Mouse (Mus musculus) heart, adult 2 months (tissue): ENCODE measurements around the gene Slc7a11. TPM values are rescaled to one million over a fixed set of nuclear protein-coding genes. Genes with fewer than 3 reads are reported as not detected.

Source experiments
- DNase-seq, 2 experiments: peaks; one replicate each; pipeline ENCODE4 v3.0.0; 2021
- H3K27ac ChIP-seq: fragments of 200-600 bp; 2 replicates; pipeline ENCODE4 v1.8.1; 2022
- H3K27me3 ChIP-seq: fragments of 200-500 bp; 2 replicates; pipeline ENCODE4 v1.6.1; 2012; ENCODE audit warnings: mild to moderate bottlenecking, low read length, inconsistent platforms, mixed read lengths; ENCODE audit not compliant: control insufficient read depth, insufficient read depth
- H3K36me3 ChIP-seq: fragments of 200-500 bp; 2 replicates; pipeline ENCODE4 v1.6.1; 2012; ENCODE audit warnings: low read length, inconsistent platforms; ENCODE audit not compliant: control insufficient read depth, insufficient read depth
- H3K4me1 ChIP-seq: fragments of 200-500 bp; 2 replicates; pipeline ENCODE4 v1.6.1; 2011; ENCODE audit warnings: low read length; ENCODE audit not compliant: control insufficient read depth, insufficient read depth
- H3K4me3 ChIP-seq: fragments of 200-600 bp; 2 replicates; pipeline ENCODE4 v1.8.1; 2022
- H3K79me2 ChIP-seq: fragments of 200-500 bp; replicated peaks from 2 replicates; pipeline ENCODE4 v1.6.1; 2012; ENCODE audit warnings: mild to moderate bottlenecking, inconsistent platforms, low read length, moderate library complexity, mixed read lengths; ENCODE audit not compliant: control insufficient read depth, insufficient read depth
- H3K9ac ChIP-seq: fragments of 200-500 bp; 2 replicates; pipeline ENCODE4 v1.6.1; 2012; ENCODE audit warnings: low read depth, mild to moderate bottlenecking, control low read depth, inconsistent platforms, low read length, mixed read lengths
- CTCF ChIP-seq: fragments of 200-600 bp; IDR thresholded peaks from 2 replicates; pipeline ENCODE4 v1.8.1; 2022; ENCODE audit warnings: antibody characterized with exemption, mild to moderate bottlenecking, moderate library complexity
- EP300 ChIP-seq: fragments of 200-500 bp; IDR thresholded peaks from 2 replicates; pipeline ENCODE4 v1.6.1; 2011; ENCODE audit warnings: low read depth, low read length, control low read depth; ENCODE audit not compliant: insufficient read depth
- POLR2A ChIP-seq: fragments of 200-500 bp; IDR thresholded peaks from 2 replicates; pipeline ENCODE4 v1.6.1; 2011; ENCODE audit warnings: mild to moderate bottlenecking, low read depth, low read length, control low read depth; ENCODE audit not compliant: insufficient read depth
- WGBS: fragments of 180-500 bp; shearing (Covaris S2); methylation state at CpG from one replicate; pipeline ENCODE4 v1.1.7; 2018; 5-methylcytosine and 5-hydroxymethylcytosine counted together
- intact Hi-C: fragments of 180-260 bp; cut with DNase I; formaldehyde crosslinking; loops from one replicate; pipeline ENCODE4 v1.15.1; 2025
- polyA plus RNA-seq: library from polyadenylated mRNA; depleted of rRNA; stranded (reverse); fragments of >200 nt; gene quantifications from 2 replicates; pipeline ENCODE4 v1.2.3, GENCODE M21; 2012
- total RNA-seq, 2 experiments: library from RNA; stranded (reverse); gene quantifications; 2 replicates each; pipeline ENCODE4 v1.2.3; 2021

Gene Slc7a11
- total and polyA plus RNA-seq, 3 experiments, result 0.02 to 0.20 TPM; not detected in 1

GRCm38 (mm10) chr3:50035875-50036528 is 407.4 kb downstream of the Slc7a11 start:
- no peak overlapping the region for H3K27ac ChIP-seq
- intact Hi-C loops, result no loop called here
- H3K36me3 ChIP-seq, result no peaks in the 10 kb centered on the region
- no peak for TF ChIP-seq POLR2A
- TF ChIP-seq EP300, result no peak
- H3K9ac ChIP-seq, result no peak overlapping the region
- H3K4me3 ChIP-seq, result no peak overlapping the region
- 80% methylated on average over 9 of the region's 9 CpGs for whole genome bisulfite sequencing
- H3K27me3 ChIP-seq, result no peaks in the 10 kb centered on the region
- H3K79me2 ChIP-seq, result no peaks in the 10 kb centered on the region
- H3K4me1 ChIP-seq, result no peaks in the 10 kb centered on the region
- DNase-seq, result no peak

GRCm38 (mm10) chr3:50033325-50033724 is 410.1 kb downstream of the Slc7a11 start:
- TF ChIP-seq POLR2A, result no peak
- no peak for TF ChIP-seq CTCF
- TF ChIP-seq EP300, result no peak
- WGBS, result 70% methylated on average over 3 of the region's 3 CpGs
- no peak for DNase-seq
- no peak overlapping the region for H3K4me3 ChIP-seq
- H3K27me3 ChIP-seq, result no peaks in the 10 kb centered on the region
- H3K36me3 ChIP-seq, result no peaks in the 10 kb centered on the region
- no peaks in the 10 kb centered on the region for H3K4me1 ChIP-seq
- H3K9ac ChIP-seq, result no peak overlapping the region
- H3K27ac ChIP-seq, result no peak overlapping the region
- intact Hi-C loops, result no loop called here
- no peaks in the 10 kb centered on the region for H3K79me2 ChIP-seq

DNA sequence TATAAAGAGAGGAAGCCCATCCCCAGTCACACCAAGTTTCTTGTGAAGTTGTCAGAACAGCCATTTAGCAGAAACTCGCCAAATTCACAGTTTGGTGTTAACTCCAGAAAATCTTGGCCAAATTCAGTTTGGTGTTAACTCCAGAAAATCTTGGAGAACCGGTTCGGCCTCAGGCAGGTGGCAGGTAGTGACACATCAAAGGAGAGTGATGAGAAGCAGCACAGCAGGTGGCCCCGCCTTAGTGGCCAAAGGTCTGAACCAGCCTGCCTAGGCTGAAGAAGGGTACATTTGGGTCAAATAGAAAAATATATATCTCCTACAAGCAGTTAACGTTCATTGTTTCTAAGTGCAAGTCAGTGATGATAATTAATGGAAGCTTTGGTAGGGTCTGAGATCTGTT is 417.4 kb downstream of the Slc7a11 start:
- Histone ChIP-seq H3K36me3 (no peaks in the 10 kb centered on the region), H3K4me3 (no peak overlapping the region), H3K79me2 (no peaks in the 10 kb centered on the region), H3K9ac (no peak overlapping the region), H3K27me3 (no peaks in the 10 kb centered on the region), H3K27ac (no peak overlapping the region), H3K4me1 (no peaks in the 10 kb centered on the region)
- TF ChIP-seq EP300, result no peak
- TF ChIP-seq POLR2A, result no peak
- intact Hi-C loops, result no loop called here
- 59% methylated on average over 5 of the region's 5 CpGs for WGBS
- no peak for DNase-seq

DNA sequence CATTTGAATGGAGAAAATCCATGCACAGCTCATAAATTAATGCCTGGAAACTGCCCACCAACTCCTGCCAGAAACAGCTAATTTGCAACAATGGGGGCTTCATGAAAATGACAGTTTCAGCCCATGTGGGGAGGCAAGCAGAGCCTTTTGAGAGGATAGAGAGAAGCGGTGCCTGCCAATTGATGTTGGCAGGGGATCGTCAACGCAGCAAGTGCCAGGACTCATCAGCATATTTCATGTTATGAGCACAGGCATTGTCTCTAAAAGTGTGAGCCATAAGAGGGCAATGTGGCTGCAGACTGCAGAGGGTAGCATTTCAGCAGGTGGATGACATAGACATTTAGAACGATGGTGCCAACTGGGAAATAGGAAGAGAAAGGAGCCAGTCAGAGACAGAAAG is 429.0 kb downstream of the Slc7a11 start:
- TF ChIP-seq CTCF, result no peak
- no peak for TF ChIP-seq EP300
- no peak for TF ChIP-seq POLR2A
- H3K36me3 ChIP-seq, result no peaks in the 10 kb centered on the region
- H3K27me3 ChIP-seq, result no peaks in the 10 kb centered on the region
- no peak overlapping the region for H3K9ac ChIP-seq
- WGBS, result 57% methylated on average over 4 of the region's 4 CpGs
- intact Hi-C loops, result no loop called here
- DNase-seq, result no peak
- no peaks in the 10 kb centered on the region for H3K79me2 ChIP-seq
- no peaks in the 10 kb centered on the region for H3K4me1 ChIP-seq
- no peak overlapping the region for H3K27ac ChIP-seq
- no peak overlapping the region for H3K4me3 ChIP-seq

- H3K27me3 ChIP-seq, result no peaks in the 10 kb centered on the region
- DNase-seq, result no peak
- H3K4me3 ChIP-seq, result no peak overlapping the region
- H3K9ac ChIP-seq, result no peak overlapping the region
- H3K36me3 ChIP-seq, result no peaks in the 10 kb centered on the region
- no peak for TF ChIP-seq CTCF
- TF ChIP-seq POLR2A, result no peak
- TF ChIP-seq EP300, result no peak
- H3K27ac ChIP-seq, result no peak overlapping the region
- 24% methylated on average over 3 of the region's 3 CpGs for WGBS
- no peaks in the 10 kb centered on the region for H3K4me1 ChIP-seq
- intact Hi-C loops, result no loop called here
- no peaks in the 10 kb centered on the region for H3K79me2 ChIP-seq
Observed at GRCm38 (mm10) chr3:50012012-50012411, 431.4 kb downstream of the Slc7a11 start.

- intact Hi-C loops, result no loop called here
- WGBS, result 14% methylated on average over 5 of the region's 5 CpGs
- TF ChIP-seq EP300 (no peak), CTCF (no peak), POLR2A (no peak)
- H3K36me3 ChIP-seq, result no peaks in the 10 kb centered on the region
- H3K27ac ChIP-seq, result no peak overlapping the region
- no peak for DNase-seq
- no peaks in the 10 kb centered on the region; the same call in 1 of the 2 replicates for H3K4me1 ChIP-seq
- no peaks in the 10 kb centered on the region for H3K27me3 ChIP-seq
- no peak overlapping the region for H3K9ac ChIP-seq
- no peaks in the 10 kb centered on the region for H3K79me2 ChIP-seq
- no peak overlapping the region for H3K4me3 ChIP-seq
Observed at GRCm38 (mm10) chr3:50003970-50004683, 439.3 kb downstream of the Slc7a11 start.
